Mouse (Mus musculus): ENCODE results near the gene AY074887. TPM values are rescaled to one million over a fixed set of nuclear protein-coding genes. Genes with fewer than 3 reads are reported as not detected.
"Not testable (repeated sequence)": the region's sequence is repeated elsewhere in the genome, so short reads cannot be mapped to it uniquely, and the experiment has no call there.

Gene AY074887
- polyA plus RNA-seq (2015; fragmentation: Nextera tagmentation; extraction: Ambion mirVana) = 1.1 and 1.2 TPM in 2 replicates

DNA sequence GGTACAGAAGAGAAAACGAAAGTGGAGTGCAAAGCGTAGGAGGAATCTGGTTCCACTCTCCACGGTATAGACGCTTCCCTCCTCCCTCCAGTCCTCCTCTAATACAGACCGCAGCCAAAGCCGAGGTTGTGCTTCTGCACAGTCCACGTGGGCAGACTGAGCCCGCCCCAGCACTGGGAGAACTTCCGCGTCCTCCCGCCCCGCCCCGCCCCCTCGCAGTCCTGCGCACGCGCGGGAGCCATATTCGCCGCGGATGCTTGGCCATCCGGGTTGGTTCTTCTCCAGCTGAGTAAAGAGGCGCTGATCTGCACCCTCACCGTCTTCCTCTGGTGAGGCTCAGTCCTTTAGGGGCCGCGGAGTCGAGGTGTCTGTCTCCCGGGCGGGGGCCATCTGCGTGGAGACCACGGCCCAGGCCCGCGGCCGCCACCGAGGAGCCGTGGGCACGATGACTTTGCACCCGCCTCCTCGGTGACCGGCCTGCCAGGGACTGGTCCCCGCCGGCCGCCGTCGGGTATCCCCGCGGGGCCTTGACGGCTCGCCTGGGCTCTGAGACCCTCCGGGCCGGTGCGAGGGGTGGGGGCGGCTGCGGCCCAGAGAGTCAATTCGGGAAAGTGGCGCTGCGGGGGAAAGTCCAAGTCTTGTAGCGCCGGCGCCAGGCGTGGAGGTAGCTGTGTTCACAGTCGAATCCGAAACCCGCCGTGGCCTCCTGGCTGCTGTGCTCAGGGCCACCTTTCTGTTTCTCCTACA, at the start of gene AY074887, which contains the start of gene Psma4:
AY074887 (minus strand) TSS at position 424 of the 747 bp plus-strand sequence.
Psma4 (plus strand) TSS at position 216 of the 747 bp plus-strand sequence.
- Histone ChIP-seq H3K9ac (peak within 1 kb of the TSS; percentile 90), H3K36me3 (ENCODE audit: poor library complexity, severe bottlenecking) (peaks cover 35% of the 10 kb centered on the region), H3K4me3 (peak within 1 kb of the TSS; percentile 90), H3K4me1 (peaks cover 15% of the 10 kb centered on the region), H3K27me3 (no peaks in the 10 kb centered on the region), H3K4me2 (peak within 1 kb of the TSS; percentile 72), H3K9me3 (replicated peaks) (no peaks in the 10 kb centered on the region), H3K27ac (peak within 1 kb of the TSS; percentile 84)
- ATAC-seq = peak; percentile 100
- WGBS = under 1% methylated on average over 57 of the region's 65 CpGs

DNA sequence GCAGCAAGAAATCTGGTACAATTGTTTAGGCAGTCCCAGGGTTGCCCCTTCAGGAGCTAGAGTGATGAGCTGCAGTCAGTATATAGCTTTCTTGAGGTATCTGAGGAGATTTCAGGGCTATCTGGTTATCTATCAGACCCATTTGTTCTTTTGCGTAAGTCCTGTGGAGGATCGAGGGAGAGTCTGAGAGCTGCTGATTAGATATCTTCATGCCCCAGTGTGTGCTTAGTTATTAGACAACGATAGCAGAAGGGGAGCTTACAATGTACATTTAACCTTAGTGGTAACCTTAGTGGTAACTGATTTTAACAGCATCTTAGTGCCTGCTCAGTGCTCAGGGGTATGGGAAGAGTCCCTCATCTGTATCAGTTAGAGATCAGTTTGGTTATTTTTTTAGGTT, 44.8 kb upstream of the AY074887 start:
- Histone ChIP-seq H3K4me3 (no peak overlapping the region), H3K9ac (no peak overlapping the region), H3K4me1 (no peaks in the 10 kb centered on the region), H3K27me3 (no peaks in the 10 kb centered on the region), H3K27ac (no peak overlapping the region), H3K36me3 (ENCODE audit: poor library complexity, severe bottlenecking) (no peaks in the 10 kb centered on the region), H3K9me3 (replicated peaks) (no peaks in the 10 kb centered on the region), H3K4me2 (no peak overlapping the region)
- ATAC-seq = no peak
- WGBS = 90% methylated on average over 3 of the region's 3 CpGs

DNA sequence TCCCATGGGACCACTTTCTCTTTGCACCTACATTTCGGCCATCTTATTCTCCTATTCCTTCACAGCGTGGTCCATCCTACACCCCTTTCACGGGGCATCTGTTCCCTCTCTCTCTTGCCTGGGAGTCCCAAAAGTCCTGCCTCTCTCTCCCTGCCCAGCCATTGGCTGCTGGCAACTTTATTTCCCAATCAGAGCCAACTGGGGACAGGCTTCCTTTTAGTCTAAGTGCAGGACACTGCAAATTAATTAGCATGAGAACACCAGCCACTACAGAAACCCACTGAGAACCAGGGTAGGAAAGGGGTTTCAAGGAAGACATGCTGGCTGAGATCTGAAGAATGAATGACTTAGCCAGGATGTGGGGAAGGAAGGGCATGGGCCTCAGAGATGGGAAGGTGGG, 43.6 kb upstream of the AY074887 start:
- no peak overlapping the region for H3K27ac ChIP-seq
- H3K36me3 ChIP-seq (ENCODE audit: poor library complexity, severe bottlenecking) = no peaks in the 10 kb centered on the region
- no peaks in the 10 kb centered on the region for H3K27me3 ChIP-seq
- no peak overlapping the region for H3K9ac ChIP-seq
- no peak overlapping the region for H3K4me2 ChIP-seq
- H3K9me3 ChIP-seq (replicated peaks) = no peaks in the 10 kb centered on the region
- no peak overlapping the region for H3K4me3 ChIP-seq
- H3K4me1 ChIP-seq = no peaks in the 10 kb centered on the region
- WGBS = 48% methylated on average over 3 of the region's 3 CpGs
- ATAC-seq = no peak

DNA sequence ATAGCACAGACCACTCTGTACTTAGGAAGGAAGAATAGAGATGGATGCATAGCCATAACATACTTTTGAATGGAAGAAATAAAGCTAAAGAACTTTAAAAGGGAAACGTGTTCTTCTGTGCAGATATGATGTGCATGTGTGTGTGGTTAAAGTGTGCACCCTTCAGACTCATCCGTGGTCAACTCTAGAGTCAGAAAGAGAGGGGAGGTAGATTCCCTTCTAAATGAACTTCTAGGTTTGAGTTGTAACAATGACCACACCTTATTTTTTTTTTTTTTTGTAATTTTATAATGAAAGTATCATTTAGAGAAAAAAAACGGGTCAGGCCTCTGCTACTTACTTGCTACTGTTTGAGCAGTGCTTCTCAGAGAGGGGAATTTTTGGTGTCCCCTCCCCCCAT, 39.6 kb upstream of the AY074887 start:
- H3K9me3 ChIP-seq (replicated peaks) = no peaks in the 10 kb centered on the region
- H3K9ac ChIP-seq = no peak overlapping the region
- WGBS = 85% methylated on average over 3 of the region's 3 CpGs

DNA sequence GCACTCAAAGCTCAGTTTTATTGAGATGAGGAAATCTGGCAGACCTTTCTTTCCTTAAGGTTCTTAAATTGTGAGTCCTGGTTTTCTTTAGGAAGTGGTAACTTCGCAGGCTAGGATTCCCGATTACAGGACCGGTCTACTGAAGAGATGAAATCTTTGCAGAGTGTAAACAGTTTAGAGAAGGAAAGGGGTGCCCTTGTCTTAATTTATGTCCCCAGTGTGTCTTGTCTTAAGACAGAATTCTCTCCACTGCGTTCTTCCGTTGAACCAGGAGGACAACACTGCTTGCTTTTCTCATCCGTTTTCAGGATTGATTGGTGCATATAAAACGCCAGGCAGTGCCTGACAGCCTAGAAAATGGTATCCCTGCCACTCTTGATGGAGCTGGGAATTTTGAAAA, 31.6 kb upstream of the AY074887 start:
- Histone ChIP-seq H3K4me2 (peak overlapping the region; percentile 88), H3K9me3 (replicated peaks) (no peaks in the 10 kb centered on the region), H3K27me3 (peaks cover 51% of the 10 kb centered on the region), H3K9ac (peak overlapping the region; percentile 68; the same call in 1 of the 2 replicates), H3K4me1 (peaks cover 12% of the 10 kb centered on the region), H3K27ac (no peak overlapping the region), H3K36me3 (ENCODE audit: poor library complexity, severe bottlenecking) (no peaks in the 10 kb centered on the region), H3K4me3 (peak overlapping the region; percentile 65; the same call in 1 of the 2 replicates)
- no peak for ATAC-seq
- 9% methylated on average over 7 of the region's 7 CpGs for WGBS

More for the DNA sequence above, 39.6 kb upstream of the AY074887 start:
- Histone ChIP-seq H3K4me3 (no peak overlapping the region), H3K27ac (no peak overlapping the region), H3K4me1 (no peaks in the 10 kb centered on the region), H3K4me2 (no peak overlapping the region), H3K36me3 (ENCODE audit: poor library complexity, severe bottlenecking) (no peaks in the 10 kb centered on the region), H3K27me3 (no peaks in the 10 kb centered on the region)
- ATAC-seq = no peak

GRCm38 (mm10) chr9:54981291-54982191, 30.7 kb upstream of the AY074887 start:
- no peaks in the 10 kb centered on the region for H3K9me3 ChIP-seq (replicated peaks)
- H3K27ac ChIP-seq = no peak overlapping the region
- no peaks in the 10 kb centered on the region for H3K36me3 ChIP-seq (ENCODE audit: poor library complexity, severe bottlenecking)
- WGBS = under 1% methylated on average over 70 of the region's 85 CpGs
- peak; percentile 87 for ATAC-seq
- peaks cover 12% of the 10 kb centered on the region for H3K4me1 ChIP-seq
- H3K27me3 ChIP-seq = peaks cover 51% of the 10 kb centered on the region
- peak overlapping the region; percentile 88 for H3K4me2 ChIP-seq
- peak overlapping the region; percentile 65 for H3K4me3 ChIP-seq
- H3K9ac ChIP-seq = peak overlapping the region; percentile 68

- H3K9ac ChIP-seq = peak within 1 kb of the TSS; percentile 68
- no peaks in the 10 kb centered on the region for H3K9me3 ChIP-seq (replicated peaks)
- H3K27ac ChIP-seq = no peak within 1 kb of the TSS
- 61% methylated on average over 8 of the region's 8 CpGs for WGBS
- no peak for ATAC-seq
- H3K4me3 ChIP-seq = peak within 1 kb of the TSS; percentile 65
- H3K4me2 ChIP-seq = peak within 1 kb of the TSS; percentile 88
- peaks cover 12% of the 10 kb centered on the region for H3K4me1 ChIP-seq
- H3K27me3 ChIP-seq = peaks cover 55% of the 10 kb centered on the region
- H3K36me3 ChIP-seq (ENCODE audit: poor library complexity, severe bottlenecking) = no peaks in the 10 kb centered on the region
Observed at GRCm38 (mm10) chr9:54980674-54981073, 29.9 kb upstream of the AY074887 start, which contains the start of gene Chrna5. Gene Chrna5, plus strand, starts transcription at chr9:54980880.

GRCm38 (mm10) chr9:54969972-54970637, 19.3 kb upstream of the AY074887 start:
- Histone ChIP-seq H3K4me3 (no peak overlapping the region), H3K9me3 (replicated peaks) (no peaks in the 10 kb centered on the region), H3K9ac (no peak overlapping the region), H3K4me2 (no peak overlapping the region), H3K27ac (no peak overlapping the region), H3K36me3 (ENCODE audit: poor library complexity, severe bottlenecking) (no peaks in the 10 kb centered on the region), H3K4me1 (no peaks in the 10 kb centered on the region), H3K27me3 (no peaks in the 10 kb centered on the region)
- 70% methylated on average over 8 of the region's 8 CpGs for WGBS
- no peak for ATAC-seq

DNA sequence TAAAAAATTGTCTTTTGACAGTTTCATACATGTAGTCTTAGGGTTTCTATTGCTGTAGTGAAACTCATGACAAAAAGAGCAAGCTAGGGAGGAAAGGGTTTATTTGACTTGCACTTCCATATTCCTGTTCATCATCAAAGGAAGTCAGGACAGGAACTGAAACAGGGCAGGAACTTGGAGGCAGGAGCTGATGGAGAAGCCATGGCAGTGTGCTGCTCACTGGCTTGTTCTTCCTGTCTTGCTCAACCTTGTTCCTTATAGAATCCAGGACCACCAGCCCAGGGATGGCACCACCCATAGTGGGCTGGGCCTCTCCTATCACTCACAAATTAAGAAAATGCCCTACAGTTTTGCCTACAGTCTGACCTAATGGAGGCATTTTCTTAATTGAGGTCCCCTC, 12.9 kb upstream of the AY074887 start:
- Histone ChIP-seq H3K27ac (no peak overlapping the region), H3K9ac (no peak overlapping the region), H3K4me1 (no peaks in the 10 kb centered on the region), H3K9me3 (replicated peaks) (no peaks in the 10 kb centered on the region), H3K27me3 (no peaks in the 10 kb centered on the region), H3K36me3 (ENCODE audit: poor library complexity, severe bottlenecking) (peaks cover 17% of the 10 kb centered on the region), H3K4me3 (no peak overlapping the region), H3K4me2 (no peak overlapping the region)
- ATAC-seq = no peak

DNA sequence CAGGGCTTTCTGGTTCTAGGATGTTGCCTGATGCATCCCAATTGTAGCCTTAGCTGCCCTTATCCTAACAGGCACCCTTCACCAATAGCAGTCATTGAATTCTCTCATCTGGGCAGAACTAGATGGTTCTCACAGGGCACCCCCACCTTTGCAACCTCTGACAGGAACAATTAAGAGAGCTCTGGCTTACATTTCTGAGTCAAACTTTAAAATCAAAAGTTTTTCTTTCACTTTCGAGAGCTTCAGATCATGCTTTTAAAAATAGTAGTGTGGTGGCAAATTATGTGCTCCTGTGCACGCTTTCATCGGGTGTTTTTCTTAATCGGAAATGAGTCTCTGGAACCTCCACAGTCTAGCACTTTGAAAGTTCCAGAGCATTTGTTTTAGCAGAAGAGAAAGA, 10.3 kb upstream of the AY074887 start:
- peaks cover 43% of the 10 kb centered on the region for H3K36me3 ChIP-seq (ENCODE audit: poor library complexity, severe bottlenecking)
- H3K27ac ChIP-seq = no peak overlapping the region
- no peak overlapping the region for H3K9ac ChIP-seq
- WGBS = 95% methylated on average over 4 of the region's 4 CpGs
- H3K27me3 ChIP-seq = no peaks in the 10 kb centered on the region
- no peak for ATAC-seq
- H3K4me2 ChIP-seq = no peak overlapping the region
- H3K9me3 ChIP-seq (replicated peaks) = no peaks in the 10 kb centered on the region
- no peaks in the 10 kb centered on the region for H3K4me1 ChIP-seq
- no peak overlapping the region for H3K4me3 ChIP-seq

DNA sequence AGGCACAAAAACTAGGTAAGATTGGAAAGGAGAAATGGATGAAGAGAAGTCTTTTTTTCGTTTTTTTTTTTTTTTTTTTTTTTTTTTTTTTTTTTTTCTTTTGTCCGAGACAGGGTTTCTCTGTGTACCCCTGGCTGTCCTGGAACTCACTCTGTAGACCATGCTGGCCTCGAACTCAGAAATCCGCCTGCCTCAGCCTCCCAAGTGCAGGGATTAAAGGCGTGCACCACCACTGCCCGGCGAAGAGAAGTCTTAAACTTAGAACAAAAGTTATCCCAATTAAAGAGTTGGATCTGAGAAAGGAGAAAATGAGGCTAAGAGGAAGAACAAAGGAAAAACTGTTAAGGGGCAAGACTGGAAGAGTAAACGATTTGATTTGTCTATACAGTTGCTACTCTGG, 636 bp downstream of the AY074887 start:
- Histone ChIP-seq H3K36me3 (ENCODE audit: poor library complexity, severe bottlenecking) (peaks cover 29% of the 10 kb centered on the region), H3K4me2 (peak overlapping the region; percentile 72), H3K9ac (peak overlapping the region; percentile 48; the same call in 1 of the 2 replicates), H3K27ac (peak overlapping the region; percentile 73), H3K4me1 (peaks cover 15% of the 10 kb centered on the region), H3K4me3 (peak overlapping the region; percentile 90)
- H3K9me3 ChIP-seq (replicated peaks); H3K27me3 ChIP-seq: not testable (repeated sequence)
- 51% methylated on average over 8 of the region's 8 CpGs for WGBS
- peak; percentile 48 for ATAC-seq

- no peak overlapping the region for H3K27ac ChIP-seq
- no peaks in the 10 kb centered on the region for H3K9me3 ChIP-seq (replicated peaks)
- no peaks in the 10 kb centered on the region for H3K27me3 ChIP-seq
- no peak overlapping the region for H3K9ac ChIP-seq
- no peak overlapping the region for H3K4me2 ChIP-seq
- no peak for ATAC-seq
- no peak overlapping the region for H3K4me3 ChIP-seq
- peaks cover 23% of the 10 kb centered on the region for H3K36me3 ChIP-seq (ENCODE audit: poor library complexity, severe bottlenecking)
- H3K4me1 ChIP-seq = peaks cover 15% of the 10 kb centered on the region
Observed at GRCm38 (mm10) chr9:54949465-54949864, 1.3 kb downstream of the AY074887 start.

All from forebrain, embryonic 13.5 days (tissue).